Mouse (Mus musculus): Measurements from ENCODE around the gene Tmem201. TPM values are rescaled to one million over a fixed set of nuclear protein-coding genes. Genes with fewer than 3 reads are reported as not detected.
"Not testable (repeated sequence)": the region's sequence is repeated elsewhere in the genome, so short reads cannot be mapped to it uniquely, and the experiment has no call there.

The Tmem201 gene
- polyA plus RNA-seq, 1 experiment from 2014 or later: 43.5 TPM

- H3K27me3 ChIP-seq (replicated peaks; ENCODE audit: control insufficient read depth, insufficient read depth, low read length): no peaks in the 10 kb centered on the region
- WGBS: 28% methylated on average over 17 of the region's 17 CpGs
- H3K4me2 ChIP-seq (ENCODE audit: low read length): no peak overlapping the region
- H3K27ac ChIP-seq (ENCODE audit: low read length): no peak overlapping the region
- ATAC-seq: peak; percentile 52; the same call in 1 of the 2 replicates
- H3K36me3 ChIP-seq (ENCODE audit: control insufficient read depth, insufficient read depth): no peaks in the 10 kb centered on the region
- 0 out of 2 replicates have a peak, but pooled peaks cover 3% of the 10 kb centered on the region for H3K4me1 ChIP-seq (replicated peaks; ENCODE audit: control insufficient read depth, insufficient read depth, low read length)
- no peak overlapping the region for H3K9ac ChIP-seq (replicated peaks; ENCODE audit: low read depth, low read length)
- H3K9me3 ChIP-seq (ENCODE audit: control insufficient read depth, low read length): no peaks in the 10 kb centered on the region
- H3K4me3 ChIP-seq (replicated peaks; ENCODE audit: low read length): no peak overlapping the region
Observed at GRCm38 (mm10) chr4:149752124-149752799, 14.4 kb upstream of the Tmem201 start.

- no peak for ATAC-seq
- Histone ChIP-seq H3K27me3 (replicated peaks; ENCODE audit: control insufficient read depth, insufficient read depth, low read length) (no peaks in the 10 kb centered on the region), H3K36me3 (ENCODE audit: control insufficient read depth, insufficient read depth) (no peaks in the 10 kb centered on the region), H3K27ac (ENCODE audit: low read length) (no peak overlapping the region), H3K9me3 (ENCODE audit: control insufficient read depth, low read length) (no peaks in the 10 kb centered on the region), H3K4me3 (replicated peaks; ENCODE audit: low read length) (no peak overlapping the region), H3K9ac (replicated peaks; ENCODE audit: low read depth, low read length) (no peak overlapping the region), H3K4me2 (ENCODE audit: low read length) (no peak overlapping the region), H3K4me1 (replicated peaks; ENCODE audit: control insufficient read depth, insufficient read depth, low read length) (0 out of 2 replicates have a peak, but pooled peaks cover 3% of the 10 kb centered on the region)
- 27% methylated on average over 5 of the region's 5 CpGs for WGBS
Observed at GRCm38 (mm10) chr4:149750671-149751070, 12.8 kb upstream of the Tmem201 start.

GRCm38 (mm10) chr4:149749663-149750015 lies 11.8 kb upstream of the Tmem201 start:
- not testable (repeated sequence) for H3K27me3 ChIP-seq (replicated peaks; ENCODE audit: control insufficient read depth, insufficient read depth, low read length); ATAC-seq; H3K36me3 ChIP-seq (ENCODE audit: control insufficient read depth, insufficient read depth); H3K4me1 ChIP-seq (replicated peaks; ENCODE audit: control insufficient read depth, insufficient read depth, low read length); H3K4me3 ChIP-seq (replicated peaks; ENCODE audit: low read length); H3K9ac ChIP-seq (replicated peaks; ENCODE audit: low read depth, low read length); H3K9me3 ChIP-seq (ENCODE audit: control insufficient read depth, low read length); H3K4me2 ChIP-seq (ENCODE audit: low read length); H3K27ac ChIP-seq (ENCODE audit: low read length)
- WGBS: 95% methylated on average over 3 of the region's 3 CpGs

- Histone ChIP-seq H3K27me3 (replicated peaks; ENCODE audit: control insufficient read depth, insufficient read depth, low read length) (no peaks in the 10 kb centered on the region), H3K4me1 (replicated peaks; ENCODE audit: control insufficient read depth, insufficient read depth, low read length) (0 out of 2 replicates have a peak, but pooled peaks cover 3% of the 10 kb centered on the region), H3K4me3 (replicated peaks; ENCODE audit: low read length) (no peak overlapping the region), H3K36me3 (ENCODE audit: control insufficient read depth, insufficient read depth) (no peaks in the 10 kb centered on the region), H3K4me2 (ENCODE audit: low read length) (no peak overlapping the region), H3K27ac (ENCODE audit: low read length) (no peak overlapping the region), H3K9ac (replicated peaks; ENCODE audit: low read depth, low read length) (no peak overlapping the region), H3K9me3 (ENCODE audit: control insufficient read depth, low read length) (no peaks in the 10 kb centered on the region)
- no peak for ATAC-seq
- 90% methylated on average over 18 of the region's 18 CpGs for WGBS
Observed at GRCm38 (mm10) chr4:149749003-149749662, 11.3 kb upstream of the Tmem201 start.

GRCm38 (mm10) chr4:149744119-149744518 lies 6.3 kb upstream of the Tmem201 start:
- H3K27me3 ChIP-seq (replicated peaks; ENCODE audit: control insufficient read depth, insufficient read depth, low read length): no peaks in the 10 kb centered on the region
- H3K36me3 ChIP-seq (ENCODE audit: control insufficient read depth, insufficient read depth): peaks cover 4% of the 10 kb centered on the region; the same call in 1 of the 2 replicates
- ATAC-seq: no peak
- no peak overlapping the region for H3K4me3 ChIP-seq (replicated peaks; ENCODE audit: low read length)
- no peak overlapping the region for H3K9ac ChIP-seq (replicated peaks; ENCODE audit: low read depth, low read length)
- no peaks in the 10 kb centered on the region for H3K4me1 ChIP-seq (replicated peaks; ENCODE audit: control insufficient read depth, insufficient read depth, low read length)
- no peaks in the 10 kb centered on the region for H3K9me3 ChIP-seq (ENCODE audit: control insufficient read depth, low read length)
- 88% methylated on average over 7 of the region's 7 CpGs for WGBS
- H3K4me2 ChIP-seq (ENCODE audit: low read length): no peak overlapping the region
- H3K27ac ChIP-seq (ENCODE audit: low read length): no peak overlapping the region

GRCm38 (mm10) chr4:149742011-149742530 lies 4.2 kb upstream of the Tmem201 start:
- peaks cover 4% of the 10 kb centered on the region; the same call in 1 of the 2 replicates for H3K36me3 ChIP-seq (ENCODE audit: control insufficient read depth, insufficient read depth)
- no peak overlapping the region for H3K9ac ChIP-seq (replicated peaks; ENCODE audit: low read depth, low read length)
- no peaks in the 10 kb centered on the region for H3K9me3 ChIP-seq (ENCODE audit: control insufficient read depth, low read length)
- H3K27ac ChIP-seq (ENCODE audit: low read length): no peak overlapping the region
- H3K4me1 ChIP-seq (replicated peaks; ENCODE audit: control insufficient read depth, insufficient read depth, low read length): peaks cover 8% of the 10 kb centered on the region
- ATAC-seq: no peak
- H3K4me3 ChIP-seq (replicated peaks; ENCODE audit: low read length): no peak overlapping the region
- H3K4me2 ChIP-seq (ENCODE audit: low read length): no peak overlapping the region
- 95% methylated on average over 14 of the region's 14 CpGs for WGBS
- H3K27me3 ChIP-seq (replicated peaks; ENCODE audit: control insufficient read depth, insufficient read depth, low read length): no peaks in the 10 kb centered on the region

GRCm38 (mm10) chr4:149740301-149740700 lies 2.5 kb upstream of the Tmem201 start:
- no peaks in the 10 kb centered on the region for H3K27me3 ChIP-seq (replicated peaks; ENCODE audit: control insufficient read depth, insufficient read depth, low read length)
- no peaks in the 10 kb centered on the region for H3K9me3 ChIP-seq (ENCODE audit: control insufficient read depth, low read length)
- peaks cover 25% of the 10 kb centered on the region for H3K4me1 ChIP-seq (replicated peaks; ENCODE audit: control insufficient read depth, insufficient read depth, low read length)
- 90% methylated on average over 7 of the region's 7 CpGs for WGBS
- peaks cover 4% of the 10 kb centered on the region; the same call in 1 of the 2 replicates for H3K36me3 ChIP-seq (ENCODE audit: control insufficient read depth, insufficient read depth)
- H3K27ac ChIP-seq (ENCODE audit: low read length): no peak overlapping the region
- H3K9ac ChIP-seq (replicated peaks; ENCODE audit: low read depth, low read length): no peak overlapping the region
- no peak overlapping the region for H3K4me3 ChIP-seq (replicated peaks; ENCODE audit: low read length)
- no peak overlapping the region for H3K4me2 ChIP-seq (ENCODE audit: low read length)
- no peak for ATAC-seq

- H3K4me1 ChIP-seq (replicated peaks; ENCODE audit: control insufficient read depth, insufficient read depth, low read length): peaks cover 34% of the 10 kb centered on the region
- no peaks in the 10 kb centered on the region for H3K9me3 ChIP-seq (ENCODE audit: control insufficient read depth, low read length)
- no peak overlapping the region for H3K4me3 ChIP-seq (replicated peaks; ENCODE audit: low read length)
- H3K36me3 ChIP-seq (ENCODE audit: control insufficient read depth, insufficient read depth): peaks cover 4% of the 10 kb centered on the region; the same call in 1 of the 2 replicates
- H3K4me2 ChIP-seq (ENCODE audit: low read length): no peak overlapping the region
- no peak overlapping the region for H3K9ac ChIP-seq (replicated peaks; ENCODE audit: low read depth, low read length)
- H3K27me3 ChIP-seq (replicated peaks; ENCODE audit: control insufficient read depth, insufficient read depth, low read length): no peaks in the 10 kb centered on the region
- H3K27ac ChIP-seq (ENCODE audit: low read length): no peak overlapping the region
- ATAC-seq: no peak
- 74% methylated on average over 5 of the region's 5 CpGs for WGBS
Observed at GRCm38 (mm10) chr4:149739478-149739877, 1.6 kb upstream of the Tmem201 start.

GRCm38 (mm10) chr4:149736581-149736980 lies 1.3 kb downstream of the Tmem201 start:
- peak overlapping the region; percentile 90 for H3K9ac ChIP-seq (replicated peaks; ENCODE audit: low read depth, low read length)
- peaks cover 55% of the 10 kb centered on the region for H3K4me1 ChIP-seq (replicated peaks; ENCODE audit: control insufficient read depth, insufficient read depth, low read length)
- 21% methylated on average over 4 of the region's 4 CpGs for WGBS

More at GRCm38 (mm10) chr4:149736581-149736980, 1.3 kb downstream of the Tmem201 start:
- ATAC-seq: no peak
- Histone ChIP-seq H3K4me2 (ENCODE audit: low read length) (peak overlapping the region; percentile 97), H3K27ac (ENCODE audit: low read length) (no peak overlapping the region), H3K9me3 (ENCODE audit: control insufficient read depth, low read length) (no peaks in the 10 kb centered on the region), H3K36me3 (ENCODE audit: control insufficient read depth, insufficient read depth) (no peaks in the 10 kb centered on the region), H3K4me3 (replicated peaks; ENCODE audit: low read length) (peak overlapping the region; percentile 95), H3K27me3 (replicated peaks; ENCODE audit: control insufficient read depth, insufficient read depth, low read length) (no peaks in the 10 kb centered on the region)
